Mouse (Mus musculus) myocyte (in vitro differentiated cells): ENCODE results near the gene Crebrf. TPM values are rescaled to one million over a fixed set of nuclear protein-coding genes. Genes with fewer than 3 reads are reported as not detected.

Source experiments
- H3K27me3 ChIP-seq: one replicate; pipeline ENCODE4 v1.6.1; 2011; ENCODE audit not compliant: control insufficient read depth, insufficient read depth, insufficient read length
- H3K36me3 ChIP-seq: one replicate; pipeline ENCODE4 v1.6.1; 2011; ENCODE audit not compliant: control insufficient read depth, insufficient read depth
- H3K4me2 ChIP-seq: one replicate; pipeline ENCODE4 v1.6.1; 2011; ENCODE audit warnings: low read depth, control low read depth
- H3K4me3 ChIP-seq: one replicate; pipeline ENCODE4 v1.5.1; 2011; ENCODE audit warnings: mild to moderate bottlenecking, control low read depth, moderate library complexity
- H3K79me2 ChIP-seq: one replicate; pipeline ENCODE4 v1.6.1; 2011; ENCODE audit not compliant: control insufficient read depth, insufficient read depth
- H3ac ChIP-seq: one replicate; pipeline ENCODE4 v1.6.1; 2011; ENCODE audit not compliant: control insufficient read depth, insufficient read length
- MYOD1 ChIP-seq, 3 experiments: IDR thresholded peaks; one replicate each; pipeline ENCODE4 v1.6.1; 2011; ENCODE audit warnings: control low read depth in 2 of 3, low read depth in 2 of 3, mild to moderate bottlenecking in 2 of 3, moderate library complexity in 1 of 3; ENCODE audit not compliant: insufficient read length in 2 of 3, control insufficient read depth in 1 of 3
- MYOG ChIP-seq, 3 experiments: IDR thresholded peaks; one replicate each; pipeline ENCODE4 v1.6.1; 2011; ENCODE audit warnings: control low read depth in 2 of 3, low read depth in 2 of 3, mild to moderate bottlenecking in 2 of 3; ENCODE audit not compliant: insufficient read length in 2 of 3, control insufficient read depth in 1 of 3, insufficient read depth in 1 of 3
- POLR2A ChIP-seq: IDR thresholded peaks from one replicate; pipeline ENCODE4 v1.6.1; 2011; ENCODE audit warnings: low read depth, mild to moderate bottlenecking, control low read depth, moderate library complexity; ENCODE audit not compliant: insufficient read length
- polyA plus RNA-seq: library from polyadenylated mRNA; unstranded; fragments of >200 nt; fragmentation: generic; extraction: Trizol; gene quantifications from one replicate; pipeline ENCODE4 v1.2.1, GENCODE M21; 2012; ENCODE audit warnings: missing spikeins

Gene Crebrf
- polyA plus RNA-seq, 1 experiment, result 2.2 TPM

DNA sequence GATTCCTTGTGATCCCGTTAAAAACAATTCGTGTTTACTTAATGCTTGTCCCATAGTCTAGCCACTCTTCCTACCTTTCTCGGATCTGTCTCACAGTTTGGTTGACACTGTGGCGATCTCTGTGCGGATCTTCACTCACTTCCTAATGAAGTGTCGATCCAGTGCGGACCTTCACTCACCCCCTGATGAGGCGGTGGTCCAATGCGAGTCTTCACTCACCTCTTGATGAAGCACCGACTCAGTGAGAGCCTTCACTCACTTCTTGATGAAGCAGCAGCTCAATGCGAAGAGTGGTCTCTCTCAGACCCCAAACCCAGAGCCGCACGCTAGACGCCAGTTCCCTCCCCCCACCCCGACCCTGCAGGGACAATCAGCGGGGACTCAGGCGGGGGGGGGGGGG, 110.7 kb downstream of the Crebrf start:
- Histone ChIP-seq H3K27me3 (peaks cover 35% of the 10 kb centered on the region), H3ac (no peak overlapping the region), H3K36me3 (no peaks in the 10 kb centered on the region), H3K79me2 (no peaks in the 10 kb centered on the region), H3K4me2 (no peak overlapping the region), H3K4me3 (no peak overlapping the region)
- no peak for TF ChIP-seq MYOG (IDR thresholded peaks at IDR 0.05; ENCODE audit: control insufficient read depth in 1 of 3, insufficient read depth in 1 of 3, insufficient read length in 2 of 3, low read depth in 2 of 3)
- TF ChIP-seq POLR2A, result no peak
- TF ChIP-seq MYOD1 (IDR thresholded peaks at IDR 0.05; ENCODE audit: control insufficient read depth in 1 of 3, insufficient read length in 2 of 3, low read depth in 2 of 3), result no peak

Other genes starting within 250 kb of the Crebrf start
- gene Ergic1, start 154.2 kb upstream of the Crebrf start, polyA plus RNA-seq, result 102 TPM
- gene Dusp1, start 153.5 kb upstream of the Crebrf start, polyA plus RNA-seq, result 11.6 TPM
- gene Atp6v0e, start 52.4 kb upstream of the Crebrf start, polyA plus RNA-seq, result 211 TPM
- gene Bnip1, start 65.4 kb downstream of the Crebrf start, polyA plus RNA-seq, result 31.8 TPM
- gene Nkx2-5, start 129.4 kb downstream of the Crebrf start, polyA plus RNA-seq, result 1.4 TPM
- gene Kifc5b, start 201.4 kb downstream of the Crebrf start, polyA plus RNA-seq, result 15.4 TPM
- 9.6 TPM for gene Phf1, start 217.4 kb downstream of the Crebrf start, polyA plus RNA-seq
- gene Cuta, start 223.9 kb downstream of the Crebrf start, polyA plus RNA-seq, result 169 TPM
- 5.2 TPM for gene Syngap1, start 225.6 kb downstream of the Crebrf start, polyA plus RNA-seq